Mouse (Mus musculus) E14TG2a.4 (cell line): Measurements from ENCODE around the gene Mki67.
A peak's percentile ranks its signal among the peaks of the same experiment; 100 is the strongest.

Source experiments
- H3K27me3 ChIP-seq: 2 replicates; pipeline ENCODE4 v1.6.1; 2014; ENCODE audit warnings: low read length, control low read depth; ENCODE audit not compliant: insufficient read depth
- H3K36me3 ChIP-seq: 2 replicates; pipeline ENCODE4 v1.6.1; 2014; ENCODE audit warnings: low read length, control low read depth; ENCODE audit not compliant: insufficient read depth
- H3K4me1 ChIP-seq: replicated peaks from 2 replicates; pipeline ENCODE4 v1.6.1; 2014; ENCODE audit warnings: low read depth, low read length, control low read depth
- H3K4me3 ChIP-seq: replicated peaks from 2 replicates; pipeline ENCODE4 v1.5.1; 2014; ENCODE audit warnings: mild to moderate bottlenecking, low read length
- H3K9me3 ChIP-seq: 2 replicates; pipeline ENCODE4 v1.6.1; 2014; ENCODE audit warnings: low read length, control low read depth
- CTCF ChIP-seq: conservative IDR thresholded peaks from 2 replicates; pipeline ENCODE4 v1.5.1; 2014; ENCODE audit warnings: low read length
- NANOG ChIP-seq: IDR thresholded peaks from 2 replicates; pipeline ENCODE4 v1.6.1; 2014; ENCODE audit warnings: borderline replicate concordance, low read length, mixed read lengths
- POU5F1 ChIP-seq: IDR thresholded peaks from 2 replicates; pipeline ENCODE4 v1.6.1; 2014; ENCODE audit warnings: low read length, borderline replicate concordance

The Mki67 gene

GRCm38 (mm10) chr7:135722011-135722838 lies 6.1 kb upstream of the Mki67 start:
- Histone ChIP-seq H3K27me3 (no peaks in the 10 kb centered on the region), H3K9me3 (peaks cover 37% of the 10 kb centered on the region), H3K4me1 (peaks cover 5% of the 10 kb centered on the region), H3K4me3 (no peak overlapping the region), H3K36me3 (no peaks in the 10 kb centered on the region)
- TF ChIP-seq POU5F1 (no peak), CTCF (no peak), NANOG (no peak)

GRCm38 (mm10) chr7:135721436-135721992 lies 5.4 kb upstream of the Mki67 start:
- H3K36me3 ChIP-seq, result no peaks in the 10 kb centered on the region
- no peak for TF ChIP-seq POU5F1
- no peak for TF ChIP-seq CTCF
- TF ChIP-seq NANOG, result no peak
- no peaks in the 10 kb centered on the region for H3K27me3 ChIP-seq
- H3K4me1 ChIP-seq, result peaks cover 11% of the 10 kb centered on the region
- H3K9me3 ChIP-seq, result peaks cover 30% of the 10 kb centered on the region
- H3K4me3 ChIP-seq, result no peak overlapping the region

- Histone ChIP-seq H3K36me3 (peaks cover 13% of the 10 kb centered on the region), H3K9me3 (no peaks in the 10 kb centered on the region), H3K4me3 (peak overlapping the region; percentile 35), H3K4me1 (peaks cover 43% of the 10 kb centered on the region), H3K27me3 (no peaks in the 10 kb centered on the region)
- TF ChIP-seq POU5F1 (no peak), CTCF (no peak), NANOG (no peak)
Measured at GRCm38 (mm10) chr7:135716968-135717557, 902 bp upstream of the Mki67 start.

GRCm38 (mm10) chr7:135716445-135716877 lies 300 bp upstream of the Mki67 start:
- H3K27me3 ChIP-seq, result no peaks in the 10 kb centered on the region
- H3K36me3 ChIP-seq, result peaks cover 14% of the 10 kb centered on the region

GRCm38 (mm10) chr7:135715166-135715565 lies 995 bp downstream of the Mki67 start:
- peaks cover 46% of the 10 kb centered on the region for H3K4me1 ChIP-seq
- peak overlapping the region; percentile 94 for H3K4me3 ChIP-seq
- TF ChIP-seq CTCF (no peak), POU5F1 (no peak), NANOG (no peak)
- H3K9me3 ChIP-seq, result no peaks in the 10 kb centered on the region
- H3K27me3 ChIP-seq, result no peaks in the 10 kb centered on the region
- peaks cover 24% of the 10 kb centered on the region for H3K36me3 ChIP-seq

More at GRCm38 (mm10) chr7:135716445-135716877, 300 bp upstream of the Mki67 start:
- Histone ChIP-seq H3K4me1 (peaks cover 46% of the 10 kb centered on the region), H3K9me3 (no peaks in the 10 kb centered on the region), H3K4me3 (peak overlapping the region; percentile 94)
- no peak for TF ChIP-seq POU5F1
- TF ChIP-seq NANOG, result no peak
- no peak for TF ChIP-seq CTCF

DNA sequence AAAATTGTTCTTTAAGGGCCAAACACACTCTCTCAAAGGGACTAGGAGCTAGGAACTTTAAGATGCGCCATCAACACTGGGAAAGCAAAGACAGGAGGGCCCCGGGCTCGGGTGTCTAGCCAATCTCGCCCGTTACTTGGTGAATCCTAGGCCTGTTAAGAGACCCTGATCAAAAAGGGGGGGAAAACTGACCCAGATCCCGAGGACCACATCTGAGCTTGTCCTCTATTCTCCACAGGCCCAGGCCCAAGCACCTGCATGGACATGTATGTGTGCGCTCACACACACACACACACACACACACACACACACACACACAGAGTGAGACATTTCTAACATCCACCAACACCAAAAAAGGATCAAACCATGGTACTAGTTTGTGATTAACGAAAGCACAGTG lies 2.8 kb downstream of the Mki67 start:
- H3K27me3 ChIP-seq, result no peaks in the 10 kb centered on the region
- no peak for TF ChIP-seq NANOG
- TF ChIP-seq CTCF, result no peak
- TF ChIP-seq POU5F1, result no peak
- peak overlapping the region; percentile 11; the same call in 1 of the 2 replicates for H3K4me3 ChIP-seq
- peaks cover 43% of the 10 kb centered on the region for H3K36me3 ChIP-seq
- H3K9me3 ChIP-seq, result no peaks in the 10 kb centered on the region
- H3K4me1 ChIP-seq, result peaks cover 44% of the 10 kb centered on the region

DNA sequence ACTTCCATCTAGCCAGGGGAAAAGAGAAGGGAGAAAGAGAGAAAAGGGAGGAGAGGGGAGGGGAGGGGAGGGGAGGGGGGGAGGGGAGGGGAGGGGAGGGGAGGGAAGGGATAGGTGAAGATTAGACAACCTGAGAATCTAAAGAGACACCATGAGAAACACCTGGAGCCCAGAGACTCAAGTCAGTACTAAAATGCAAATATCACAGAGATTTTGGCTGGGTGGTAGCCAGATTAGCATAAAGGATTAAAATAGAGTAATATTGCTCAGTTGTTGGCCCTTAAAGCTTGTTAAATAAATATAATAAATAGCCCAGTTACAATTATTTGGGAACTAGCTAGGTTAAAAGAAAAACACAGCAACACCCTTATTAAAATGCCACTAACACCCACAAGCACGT lies 3.6 kb downstream of the Mki67 start:
- peaks cover 50% of the 10 kb centered on the region for H3K36me3 ChIP-seq
- H3K4me1 ChIP-seq, result peaks cover 44% of the 10 kb centered on the region
- no peaks in the 10 kb centered on the region for H3K9me3 ChIP-seq
- TF ChIP-seq POU5F1, result no peak
- no peak for TF ChIP-seq NANOG
- no peak for TF ChIP-seq CTCF
- no peaks in the 10 kb centered on the region for H3K27me3 ChIP-seq
- H3K4me3 ChIP-seq, result no peak overlapping the region

DNA sequence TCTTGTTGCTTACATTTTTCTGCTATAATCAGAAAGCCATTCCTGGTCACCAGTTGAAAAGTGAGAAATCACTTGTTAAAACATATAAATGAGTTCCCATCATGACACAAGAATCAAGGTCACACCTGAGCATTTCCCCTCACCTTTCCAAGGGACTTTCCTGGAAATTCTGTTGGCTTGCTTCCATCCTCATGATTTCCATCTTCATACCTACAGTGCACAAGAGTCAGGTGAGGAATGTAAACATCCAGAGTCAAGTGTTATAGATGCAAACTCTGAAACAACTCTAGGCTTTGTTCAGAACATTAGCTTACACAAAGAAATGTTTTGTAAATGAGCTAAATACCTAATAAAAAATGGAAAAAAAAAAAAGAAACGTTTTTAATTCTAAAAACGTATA lies 5.5 kb downstream of the Mki67 start:
- H3K9me3 ChIP-seq, result no peaks in the 10 kb centered on the region
- peaks cover 35% of the 10 kb centered on the region for H3K4me1 ChIP-seq
- peaks cover 69% of the 10 kb centered on the region for H3K36me3 ChIP-seq
- TF ChIP-seq POU5F1 (no peak), CTCF (no peak)
- H3K4me3 ChIP-seq, result no peak overlapping the region
- no peaks in the 10 kb centered on the region for H3K27me3 ChIP-seq
